Mouse (Mus musculus): ENCODE data around the gene Mia3. TPM values are rescaled to one million over a fixed set of nuclear protein-coding genes. Genes with fewer than 3 reads are reported as not detected.

Mia3 gene
- total RNA-seq, 2 experiments from 2014 or later, result 24.2 to 27.3 TPM

Other genes starting within 250 kb of the Mia3 start
- gene Disp1, start 148.0 kb downstream of the Mia3 start, total RNA-seq (2015; ENCODE audit: low replicate concordance), result 1.0 and 3.8 TPM in 2 replicates
- 0.28 and 1.4 TPM in 2 replicates for gene Disp1, start 148.0 kb downstream of the Mia3 start, total RNA-seq (2017; ENCODE audit: low replicate concordance)
- gene Aida, start 73.0 kb downstream of the Mia3 start, total RNA-seq (2015; ENCODE audit: low replicate concordance), result 17.6 and 21.5 TPM in 2 replicates
- gene Aida, start 73.0 kb downstream of the Mia3 start, total RNA-seq (2017; ENCODE audit: low replicate concordance), result 40.0 and 41.5 TPM in 2 replicates
- 13.6 and 16.3 TPM in 2 replicates for gene Brox, start 72.3 kb downstream of the Mia3 start, total RNA-seq (2015; ENCODE audit: low replicate concordance)
- gene Brox, start 72.3 kb downstream of the Mia3 start, total RNA-seq (2017; ENCODE audit: low replicate concordance), result 29.8 and 32.1 TPM in 2 replicates
- 8.2 TPM in 1 of 2 replicates, not detected in the other for gene Taf1a, start 19.4 kb upstream of the Mia3 start, total RNA-seq (2015; ENCODE audit: low replicate concordance)
- 1.5 and 4.2 TPM in 2 replicates for gene Taf1a, start 19.4 kb upstream of the Mia3 start, total RNA-seq (2017; ENCODE audit: low replicate concordance)
- not detected in 2 replicates for gene Hhipl2, start 48.7 kb upstream of the Mia3 start, total RNA-seq (2015; ENCODE audit: low replicate concordance)
- not detected in 2 replicates for gene Hhipl2, start 48.7 kb upstream of the Mia3 start, total RNA-seq (2017; ENCODE audit: low replicate concordance)

All from erythroblast, adult 5-6 weeks (primary cell).